Mouse (Mus musculus): ENCODE data around the gene Meioc.
"Not testable (repeated sequence)": the region's sequence is repeated elsewhere in the genome, so short reads cannot be mapped to it uniquely, and the experiment has no call there.

Gene Meioc

DNA sequence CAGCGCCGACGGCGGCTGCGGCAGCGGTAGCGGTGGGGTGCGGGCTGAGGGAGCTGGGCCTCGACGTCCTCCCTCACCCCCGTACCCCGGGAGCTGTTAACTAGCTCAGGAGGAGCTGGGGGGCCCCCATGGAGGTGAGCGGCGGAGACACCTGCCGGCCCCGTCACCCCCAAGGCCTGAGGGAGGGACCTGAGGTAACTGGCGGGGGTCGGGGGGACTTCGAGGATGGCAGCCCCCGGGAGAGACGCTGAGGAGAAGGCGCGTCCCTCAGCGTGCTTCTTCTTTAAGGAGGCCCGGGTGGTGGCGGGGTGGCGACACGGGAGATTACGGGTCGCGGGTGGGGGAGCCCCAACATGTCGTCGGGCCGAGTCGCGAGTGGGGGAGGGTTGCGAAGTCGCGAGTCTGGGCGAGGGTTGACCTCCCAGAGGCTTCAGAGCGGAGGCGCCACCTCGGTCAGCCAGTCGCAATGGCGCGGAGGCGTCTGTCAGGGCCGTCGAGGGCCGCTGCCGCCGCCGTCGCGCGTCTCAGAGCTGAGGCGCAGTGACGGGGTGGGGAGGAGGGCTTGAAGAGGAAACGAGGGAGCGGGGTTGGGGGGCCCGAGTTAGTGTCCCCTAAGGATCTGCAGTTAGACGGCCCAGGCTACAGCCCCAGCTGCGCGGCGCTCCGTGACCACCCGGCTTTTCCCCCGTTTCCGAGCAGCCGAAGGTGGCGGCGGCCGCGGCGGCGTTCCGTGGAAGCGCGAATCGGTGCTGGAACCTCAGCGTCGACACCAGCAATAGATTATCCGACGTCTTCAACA, 2.3 kb downstream of the Meioc start:
- no peak for DNase-seq (ENCODE audit: low spot score in 2 of 2)

- DNase-seq (ENCODE audit: low spot score in 2 of 2) = peak; percentile 77 to 81
These were observed 26.6 kb downstream of the Meioc start for GRCm38 (mm10) chr11:102690162-102690561.

DNA sequence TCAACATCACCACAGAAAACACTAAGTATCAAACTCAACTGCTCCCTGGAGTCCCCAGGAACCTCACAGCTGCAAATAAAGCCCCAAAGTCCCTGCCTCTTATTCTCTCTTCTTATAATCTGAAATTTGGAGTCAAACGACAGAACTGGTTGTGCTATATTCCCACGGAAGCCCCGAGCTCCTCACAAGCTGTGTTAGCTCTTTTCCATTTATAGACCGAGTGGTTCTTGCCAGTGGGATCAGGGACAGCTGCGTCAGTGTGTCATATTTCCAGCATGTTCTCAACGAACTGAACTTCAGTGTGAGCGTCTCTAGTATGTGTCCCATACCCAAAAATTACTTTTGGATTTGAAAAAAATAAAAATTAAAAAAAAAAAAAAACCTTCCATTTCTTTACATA, 31.8 kb downstream of the Meioc start:
- no peak for DNase-seq (ENCODE audit: low spot score in 2 of 2)

DNA sequence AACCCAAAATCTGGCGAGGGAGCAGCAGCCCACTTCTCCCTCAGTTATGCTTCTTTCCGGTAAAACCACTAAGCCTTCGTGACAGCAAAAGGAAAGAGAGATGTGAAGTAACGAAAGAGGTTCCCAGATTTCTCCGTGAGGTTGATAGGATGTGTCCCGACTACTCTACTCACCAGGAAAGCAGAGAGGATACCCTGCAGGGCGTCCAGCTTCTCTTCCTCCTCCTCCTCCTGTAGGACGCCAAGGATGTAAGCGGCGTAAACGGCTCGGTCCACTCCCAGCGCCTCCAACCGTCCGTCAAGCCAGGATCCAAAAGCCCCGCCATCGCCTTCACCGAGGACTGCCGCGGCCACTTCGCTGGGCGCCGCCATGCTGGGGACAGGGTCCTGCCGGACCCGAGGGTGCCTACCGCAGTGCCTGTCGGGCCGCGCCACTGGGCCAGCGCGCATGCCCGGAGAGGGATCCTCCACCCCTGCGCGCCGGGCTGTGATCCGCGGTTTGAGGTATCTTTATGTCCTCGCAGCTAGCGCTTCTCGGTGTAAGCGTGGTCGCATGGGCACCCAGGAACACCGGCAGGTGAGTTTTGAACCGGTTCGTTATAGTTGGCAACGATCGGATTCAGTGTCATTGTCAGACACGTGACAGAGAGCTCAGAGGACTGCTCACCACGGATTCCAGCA, 34.0 kb downstream of the Meioc start, which contains the start of gene Ccdc43:
Gene Ccdc43 (minus strand): TSS at position 445 of the 680 bp plus-strand sequence.
- DNase-seq (ENCODE audit: low spot score in 2 of 2) = peak; percentile 85 to 91

DNA sequence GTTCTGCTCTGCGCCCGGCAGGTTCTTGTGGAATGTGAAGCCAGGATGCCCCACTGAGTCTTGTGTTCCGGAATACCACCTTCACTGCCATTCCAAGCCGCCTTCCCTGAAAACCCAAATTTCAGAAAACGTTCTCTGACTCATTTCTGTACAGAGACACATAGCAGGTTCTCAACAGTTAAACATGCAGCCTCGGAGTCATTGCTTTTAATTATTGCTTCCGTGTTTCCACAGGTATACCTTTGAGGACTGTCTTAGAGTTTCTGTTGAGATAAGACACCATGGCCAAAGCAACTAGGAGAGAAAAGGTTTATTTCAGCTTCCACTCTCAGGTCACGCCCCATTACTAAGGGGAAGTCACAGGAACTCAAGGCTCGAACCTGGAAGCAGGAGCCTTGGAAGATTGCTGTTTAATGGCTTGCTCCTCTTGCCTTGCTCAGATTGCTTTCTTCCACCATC, 34.5 kb downstream of the Meioc start:
- DNase-seq (ENCODE audit: low spot score in 2 of 2) = no peak

DNA sequence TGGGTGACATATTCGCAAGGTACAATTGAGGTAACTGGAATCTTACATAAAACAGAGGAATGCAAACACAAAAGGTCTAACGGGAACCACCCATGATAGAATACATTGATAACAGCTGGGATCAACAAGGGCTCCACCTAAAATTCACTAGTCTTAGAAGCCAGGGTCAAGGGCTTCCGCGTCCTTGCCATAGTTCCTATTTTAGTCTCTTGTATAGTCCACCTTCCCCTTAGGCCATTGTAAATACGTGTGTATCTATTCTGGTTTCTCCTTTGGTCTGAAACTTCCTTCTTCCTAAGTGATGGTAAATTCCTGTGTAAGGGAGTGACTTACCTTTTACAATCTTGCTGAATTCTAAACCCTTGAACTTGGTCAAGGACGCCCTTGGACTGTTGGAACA, 38.7 kb downstream of the Meioc start:
- not testable (repeated sequence) for DNase-seq (ENCODE audit: low spot score in 2 of 2)

DNA sequence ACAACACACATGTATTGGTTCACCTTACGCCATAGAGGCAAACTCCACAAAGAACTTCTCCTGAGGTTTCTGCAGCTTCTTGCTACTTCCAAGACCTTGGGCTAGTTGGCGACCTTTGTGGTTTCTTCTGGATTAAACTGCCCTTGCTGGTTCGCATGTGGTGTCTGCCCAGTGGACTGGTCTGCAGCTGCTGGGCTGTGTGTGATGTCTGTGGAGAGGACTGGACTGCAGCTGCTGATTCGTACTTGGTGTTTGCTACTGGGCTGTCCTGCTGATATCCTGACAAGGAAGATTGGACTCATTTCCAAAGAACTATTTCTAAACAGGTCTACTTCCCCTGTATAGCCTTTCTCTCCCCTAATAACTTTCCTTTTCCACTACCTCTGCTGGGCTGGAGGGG, 48.9 kb downstream of the Meioc start:
- DNase-seq (ENCODE audit: low spot score in 2 of 2) = no peak

- not testable (repeated sequence) for DNase-seq (ENCODE audit: low spot score in 2 of 2)
These were observed 51.1 kb downstream of the Meioc start for GRCm38 (mm10) chr11:102714578-102714977.

DNA sequence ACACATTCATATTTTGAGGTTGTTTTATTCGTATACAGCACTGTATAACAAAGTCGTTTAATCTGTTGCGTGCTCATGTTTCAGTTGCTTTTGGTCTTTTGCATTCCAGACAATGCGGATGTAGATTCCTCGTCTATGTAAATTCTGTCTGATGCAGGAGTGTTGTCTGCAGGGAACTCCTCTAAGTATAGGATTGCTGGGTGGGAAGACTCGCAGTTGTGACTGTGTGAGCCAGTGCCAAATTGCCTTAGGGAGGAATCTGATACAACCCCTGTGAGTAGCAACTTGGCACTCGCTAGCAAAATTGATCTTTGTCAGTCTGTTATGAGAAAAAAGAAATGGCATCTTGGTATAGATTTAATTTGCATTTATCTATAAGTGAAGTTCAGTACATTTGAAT, 52.6 kb downstream of the Meioc start:
- no peak for DNase-seq (ENCODE audit: low spot score in 2 of 2)

DNA sequence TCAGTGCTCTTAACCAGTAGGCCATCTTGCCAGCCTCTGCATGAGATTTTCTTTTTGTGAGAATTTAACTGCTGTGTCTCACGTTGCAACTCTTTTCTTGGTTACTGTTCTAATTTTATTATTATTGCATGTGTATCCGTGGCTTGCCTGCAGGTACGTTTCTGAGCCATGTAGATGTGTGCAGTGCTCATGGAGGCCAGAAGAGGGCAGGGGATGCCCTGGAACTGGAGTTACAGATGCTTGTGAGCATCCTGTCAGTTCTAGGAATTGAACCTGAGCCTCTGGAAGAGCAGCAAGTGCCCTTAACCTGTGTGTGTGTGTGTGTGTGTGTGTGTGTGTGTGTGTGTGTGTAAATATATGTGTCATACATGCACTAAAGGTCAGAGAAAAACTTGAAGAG, 62.1 kb downstream of the Meioc start:
- peak in 1 of 2 experiments; percentile 30 for DNase-seq (ENCODE audit: low spot score in 2 of 2)

- DNase-seq (ENCODE audit: low spot score in 2 of 2) = peak; percentile 33 to 37
These were observed 65.1 kb downstream of the Meioc start for GRCm38 (mm10) chr11:102728614-102729013.

DNA sequence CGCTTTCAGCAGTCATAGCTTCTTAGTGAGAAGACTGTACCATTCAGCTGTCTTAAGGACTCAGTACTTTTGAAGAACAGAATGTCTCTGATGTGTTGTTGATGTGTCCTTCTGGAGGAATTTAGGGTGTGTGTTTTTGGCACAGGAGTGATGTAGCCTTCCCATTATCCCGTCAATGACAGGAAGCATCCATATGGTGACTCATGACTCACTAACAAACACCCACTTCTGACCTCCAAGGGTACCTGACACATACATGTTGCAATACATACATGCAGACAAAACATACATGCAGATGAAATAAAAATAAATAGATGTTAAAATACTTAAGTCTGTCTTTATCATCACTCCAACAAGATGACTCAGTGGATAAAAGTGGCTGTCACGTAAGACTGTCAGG, 66.3 kb downstream of the Meioc start:
- DNase-seq (ENCODE audit: low spot score in 2 of 2) = no peak

GRCm38 (mm10) chr11:102731366-102731765, 67.8 kb downstream of the Meioc start:
- DNase-seq (ENCODE audit: low spot score in 2 of 2) = no peak

All from right cerebral cortex, adult 2 months (tissue).